Mouse (Mus musculus) cerebellum, adult 18-20 months (tissue): ENCODE measurements around the gene Cd151.

Experiments used
- DNase-seq, 2 experiments: peaks; one replicate each; pipeline ENCODE4 v3.0.0; 2021

Cd151 gene

GRCm38 (mm10) chr7:141495940-141496339 lies 28.7 kb downstream of the Cd151 start:
- peak; percentile 17 to 27 for DNase-seq

DNA sequence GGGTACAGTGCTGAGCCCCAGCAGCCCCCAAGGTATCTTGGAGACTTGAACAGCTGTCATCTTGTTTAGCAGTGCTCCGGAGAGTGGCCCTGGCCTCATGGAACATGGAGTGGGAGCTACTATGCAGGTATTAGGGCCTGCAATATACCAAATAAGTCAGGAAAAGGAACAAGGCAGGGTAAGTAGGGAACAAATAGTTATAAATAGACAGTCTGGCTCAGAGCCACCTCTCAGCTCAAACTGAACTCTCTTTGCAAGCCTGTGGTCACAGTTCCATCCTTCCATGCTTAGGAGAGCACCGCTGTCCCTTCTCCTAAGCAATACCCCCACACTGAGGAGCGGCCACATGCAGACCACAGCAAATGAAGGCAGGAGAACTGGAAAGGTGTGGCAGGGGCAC lies 30.4 kb downstream of the Cd151 start:
- peak; percentile 30 to 38 for DNase-seq

GRCm38 (mm10) chr7:141501820-141502555 lies 34.8 kb downstream of the Cd151 start:
- DNase-seq, result peak; percentile 22 to 27

GRCm38 (mm10) chr7:141502556-141502905 lies 35.3 kb downstream of the Cd151 start:
- peak; percentile 74 to 83 for DNase-seq

- peak in 1 of 2 experiments; percentile 1 for DNase-seq
These were observed 39.1 kb downstream of the Cd151 start for GRCm38 (mm10) chr7:141506278-141506677.

- no peak for DNase-seq
These were observed 41.0 kb downstream of the Cd151 start for GRCm38 (mm10) chr7:141508160-141508559.

DNA sequence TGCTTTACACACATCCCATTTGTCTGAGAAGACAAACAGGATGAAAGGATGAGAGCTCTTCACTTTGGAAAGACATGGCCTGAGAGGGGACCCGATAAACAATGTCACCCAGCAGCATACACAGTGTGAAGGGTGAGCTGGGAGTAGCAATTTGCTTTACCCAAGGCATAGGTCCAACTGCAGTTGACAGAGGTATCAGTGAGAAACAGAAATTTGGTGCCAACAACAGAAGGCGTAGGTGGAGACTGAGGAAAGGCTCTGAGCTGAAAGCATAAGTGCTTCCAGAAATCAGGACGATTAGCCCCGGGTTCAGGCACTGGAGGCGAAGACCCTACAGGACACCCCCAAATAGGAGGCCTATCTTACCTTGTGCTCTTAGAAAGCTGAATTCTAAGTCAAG lies 43.0 kb downstream of the Cd151 start:
- peak; percentile 59 to 71 for DNase-seq

DNA sequence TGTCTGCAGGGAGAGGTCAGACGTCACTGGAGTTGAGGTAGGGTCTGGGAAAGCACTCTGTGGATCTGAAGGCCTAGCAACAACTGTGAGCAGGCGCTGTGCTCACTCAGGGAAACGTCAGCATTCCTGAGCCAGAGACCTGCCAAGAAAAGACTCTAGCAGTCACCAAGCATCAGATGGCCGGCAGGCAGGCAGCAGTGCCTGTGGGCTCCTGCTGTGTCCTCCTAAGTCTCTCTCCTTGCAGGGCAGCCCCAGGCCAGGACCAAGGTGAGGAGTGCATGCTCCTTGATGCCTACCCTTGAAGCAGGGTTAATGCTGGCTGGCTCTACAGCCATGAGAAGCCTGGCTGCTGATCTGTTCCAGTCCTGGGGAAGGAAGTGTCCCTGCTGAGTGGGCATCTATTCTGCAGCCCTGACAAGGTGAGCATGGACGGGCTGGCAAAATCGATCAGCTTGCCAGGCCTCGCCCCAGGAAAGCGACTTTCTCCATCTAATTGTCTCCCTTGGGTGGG lies 43.5 kb downstream of the Cd151 start:
- DNase-seq, result peak; percentile 71

- DNase-seq, result no peak
These were observed 50.4 kb downstream of the Cd151 start for GRCm38 (mm10) chr7:141517638-141518037.

DNA sequence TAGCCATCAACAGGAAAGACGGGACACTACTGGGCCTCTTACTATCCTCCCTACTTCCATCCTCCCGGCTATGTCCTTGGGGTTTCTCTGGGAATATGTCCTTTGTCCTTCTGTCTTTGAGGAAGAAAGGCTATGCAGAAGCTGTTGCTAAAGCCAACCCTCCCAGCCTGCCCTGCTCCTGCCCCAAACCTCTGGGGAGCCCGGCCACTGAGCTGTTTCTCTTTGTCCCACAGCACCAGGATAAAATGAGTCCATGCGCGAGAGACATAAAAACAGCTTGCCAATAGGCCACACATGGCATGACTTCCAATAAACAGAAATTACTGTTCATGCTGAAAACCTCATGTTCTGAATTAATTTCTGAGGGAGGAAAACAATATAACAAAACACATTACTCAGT lies 51.1 kb downstream of the Cd151 start:
- DNase-seq, result no peak

GRCm38 (mm10) chr7:141518926-141519325 lies 51.7 kb downstream of the Cd151 start:
- no peak for DNase-seq

GRCm38 (mm10) chr7:141519795-141520194 lies 52.6 kb downstream of the Cd151 start:
- no peak for DNase-seq
